Comparison of ENCODE assay signal across 8 mouse cellular contexts in the genomic region with DNA sequence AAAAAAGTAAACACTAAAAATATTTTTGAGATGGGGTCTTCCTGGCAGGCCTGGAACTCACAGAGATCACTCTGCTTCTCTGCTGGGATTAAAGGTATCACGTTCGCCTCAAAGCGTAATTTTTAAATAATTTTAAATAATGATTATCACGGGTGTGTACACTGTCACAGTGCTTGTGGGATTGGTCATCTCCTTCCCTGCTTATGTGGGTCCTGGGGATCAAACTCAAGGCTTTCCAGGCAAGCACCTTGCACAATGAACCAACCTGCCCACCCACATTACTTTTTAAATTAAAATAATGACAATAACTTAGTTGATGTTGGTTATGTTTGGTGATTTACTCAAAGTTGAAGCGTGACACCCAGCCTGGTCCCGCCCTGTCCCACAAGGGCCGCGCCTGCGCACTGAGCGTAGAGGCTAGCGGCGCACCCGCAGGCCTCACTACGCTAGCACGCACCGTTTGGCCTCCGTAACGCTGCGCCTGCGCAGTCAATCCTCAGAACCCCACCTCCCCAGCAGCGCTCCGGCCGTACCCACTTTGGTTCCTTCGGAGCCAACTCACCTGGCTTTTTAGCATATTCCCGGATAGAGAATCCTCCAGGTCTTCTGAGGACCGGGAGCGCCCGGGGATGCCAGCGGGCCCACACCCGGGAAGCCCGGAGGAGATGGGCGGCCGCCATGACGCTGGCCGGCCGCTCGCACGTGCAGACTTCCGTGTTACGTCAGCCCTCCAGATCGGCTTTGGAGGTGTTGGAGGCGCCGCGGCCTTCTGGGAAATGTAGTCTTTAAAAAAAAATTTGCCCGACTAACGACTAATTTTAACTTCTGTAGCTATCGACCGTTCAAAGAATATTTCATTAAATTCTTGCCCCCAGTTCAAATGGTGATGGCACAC. TPM values are rescaled to one million over a fixed set of nuclear protein-coding genes. Genes with fewer than 3 reads are reported as not detected.
A peak's percentile ranks its signal among the peaks of the same experiment; 100 is the strongest.
DNase-seq lines count a peak whose midpoint lies in the region; ATAC-seq and TF ChIP-seq lines count a peak whose summit lies in the region.

A gene (minus strand): TSS at position 724 of the 895 bp plus-strand sequence.
A gene (plus strand): TSS at position 750 of the 895 bp plus-strand sequence.

- TF ChIP-seq CTCF in lung, postnatal 0 days (IDR thresholded peaks at IDR 0.05): no peak

- H3K4me3 ChIP-seq in hindbrain, embryonic 10.5 days: peak within 1 kb of the TSS; percentile 80
- peak within 1 kb of the TSS; percentile 79 for H3K4me3 ChIP-seq in lung, postnatal 0 days (ENCODE audit: low read depth, low read length)

- H3K9me3 ChIP-seq in hindbrain, embryonic 10.5 days: no peaks in the 10 kb centered on the region
- H3K9me3 ChIP-seq in lung, postnatal 0 days (ENCODE audit: low read length): no peaks in the 10 kb centered on the region

- WGBS in hindbrain, embryonic 10.5 days: under 1% methylated on average over 48 of the region's 48 CpGs
- under 1% methylated on average over 48 of the region's 48 CpGs for WGBS in lung, postnatal 0 days

- peak; percentile 85 for DNase-seq in MEL-GATA-1-ER (ENCODE audit: extremely low read depth, low read depth)
- DNase-seq in cerebellum, adult 8-10 months: peak; percentile 97
- peak; percentile 96 for DNase-seq in hindbrain, embryonic 10.5 days (ENCODE audit: low spot score)
- peak; percentile 96 for DNase-seq in layer of hippocampus, adult 9-11 months
- peak; percentile 98 for DNase-seq in lung, postnatal 0 days (ENCODE audit: low spot score)
- peak; percentile 89 for DNase-seq in ovary, postnatal 14 days (ENCODE audit: low spot score)
- DNase-seq in thymus, postnatal 14 days: peak; percentile 97

- H3K27ac ChIP-seq in hindbrain, embryonic 10.5 days: peak within 1 kb of the TSS; percentile 99
- H3K27ac ChIP-seq in lung, postnatal 0 days (ENCODE audit: low read length): peak within 1 kb of the TSS; percentile 87

- TF ChIP-seq EP300 in lung, postnatal 0 days (IDR thresholded peaks at IDR 0.05): no peak

- H3K4me1 ChIP-seq in hindbrain, embryonic 10.5 days (replicated peaks): peaks cover 33% of the 10 kb centered on the region
- peaks cover 9% of the 10 kb centered on the region; the same call in 1 of the 2 replicates for H3K4me1 ChIP-seq in lung, postnatal 0 days (ENCODE audit: insufficient read depth, low read depth, low read length)

- H3K27me3 ChIP-seq in hindbrain, embryonic 10.5 days (ENCODE audit: insufficient read depth, poor library complexity, severe bottlenecking): no peaks in the 10 kb centered on the region
- H3K27me3 ChIP-seq in lung, postnatal 0 days (replicated peaks; ENCODE audit: insufficient read depth, low read length): no peaks in the 10 kb centered on the region

- peak within 1 kb of the TSS; percentile 63 for H3K4me2 ChIP-seq in lung, postnatal 0 days (replicated peaks; ENCODE audit: low read depth, low read length)

- H3K9ac ChIP-seq in lung, postnatal 0 days (replicated peaks; ENCODE audit: low read depth): peak within 1 kb of the TSS; percentile 81

- ATAC-seq in frontal cortex, adult (ENCODE audit: low TSS enrichment): peak; percentile 80
- peak; percentile 97 for ATAC-seq in lung, postnatal 0 days

- peaks cover 61% of the 10 kb centered on the region for H3K36me3 ChIP-seq in hindbrain, embryonic 10.5 days
- H3K36me3 ChIP-seq in lung, postnatal 0 days (ENCODE audit: insufficient read depth, low read length): peaks cover 13% of the 10 kb centered on the region

RNA-seq across cellular contexts. Expression of the first gene that starts in this region (rescaled TPM):
- polyA plus RNA-seq in hindbrain, embryonic 10.5 days (2016; fragmentation: Nextera tagmentation; extraction: Ambion mirVana): 238 and 239 TPM in 2 replicates
- 132 and 162 TPM in 2 replicates for polyA plus RNA-seq in lung, postnatal 0 days (2015; fragmentation: Nextera tagmentation; extraction: Ambion mirVana)

RNA-seq across cellular contexts. Expression of the second gene that starts in this region (rescaled TPM):
- 46.2 and 54.6 TPM in 2 replicates for polyA plus RNA-seq in hindbrain, embryonic 10.5 days (2016; fragmentation: Nextera tagmentation; extraction: Ambion mirVana)
- polyA plus RNA-seq in lung, postnatal 0 days (2015; fragmentation: Nextera tagmentation; extraction: Ambion mirVana): 47.9 and 49.4 TPM in 2 replicates

Comparison
In these comparisons a context has a peak if more than half of its experiments do, and no peak if none do; other contexts are left out.
1. Peak in every context shown above with its lines: DNase-seq, ATAC-seq, H3K4me3 ChIP-seq and H3K27ac ChIP-seq.